Mouse (Mus musculus) midbrain, embryonic 16.5 days (tissue): Measurements from ENCODE around the gene Ctso. TPM values are rescaled to one million over a fixed set of nuclear protein-coding genes. Genes with fewer than 3 reads are reported as not detected.

ENCODE experiments used
- ATAC-seq: fragments of 200-750 bp; cut with Nextera tagmentation; 2 replicates; pipeline ENCODE4 v1.8.0; 2017; ENCODE audit warnings: moderate TSS enrichment
- H3K27ac ChIP-seq: fragments of 300-500 bp; sonication (generic); 2 replicates; pipeline ENCODE4 v1.5.1; 2014; ENCODE audit warnings: mild to moderate bottlenecking, low read length, mixed read lengths
- H3K27me3 ChIP-seq: fragments of 300-500 bp; sonication (generic); 2 replicates; pipeline ENCODE4 v1.6.1; 2014; ENCODE audit warnings: low read depth, low read length, mixed read lengths; ENCODE audit not compliant: control insufficient read depth, insufficient read depth
- H3K36me3 ChIP-seq: fragments of 300-500 bp; sonication (generic); 2 replicates; pipeline ENCODE4 v1.6.1; 2014; ENCODE audit warnings: mild to moderate bottlenecking, low read length, moderate library complexity, mixed read lengths; ENCODE audit not compliant: control insufficient read depth, insufficient read depth
- H3K4me1 ChIP-seq: fragments of 300-500 bp; sonication (generic); 2 replicates; pipeline ENCODE4 v1.6.1; 2014; ENCODE audit warnings: mild to moderate bottlenecking, low read length, mixed read lengths; ENCODE audit not compliant: control insufficient read depth, insufficient read depth
- H3K4me2 ChIP-seq: fragments of 300-500 bp; sonication (generic); 2 replicates; pipeline ENCODE4 v1.6.1; 2014; ENCODE audit warnings: mild to moderate bottlenecking, low read length, mixed read lengths
- H3K4me3 ChIP-seq: fragments of 300-500 bp; sonication (generic); 2 replicates; pipeline ENCODE4 v1.5.1; 2014; ENCODE audit warnings: low read depth, mild to moderate bottlenecking, low read length, moderate library complexity, mixed read lengths
- H3K9ac ChIP-seq: fragments of 300-500 bp; sonication (generic); 2 replicates; pipeline ENCODE4 v1.6.1; 2014; ENCODE audit warnings: low read depth, low read length, mixed read lengths
- H3K9me3 ChIP-seq: fragments of 300-500 bp; sonication (generic); replicated peaks from 2 replicates; pipeline ENCODE4 v1.6.1; 2014; ENCODE audit warnings: mild to moderate bottlenecking, low read length, mixed read lengths; ENCODE audit not compliant: control insufficient read depth, poor library complexity, severe bottlenecking
- WGBS: fragments of 180-500 bp; shearing (Covaris S2); extraction: QIAGEN DNeasy Blood & Tissue Kit; methylation state at CpG from one replicate; pipeline ENCODE4 v1.1.7; 2014; 5-methylcytosine and 5-hydroxymethylcytosine counted together
- polyA plus RNA-seq: library from polyadenylated mRNA; unstranded; fragments of >200 nt; fragmentation: Nextera tagmentation; extraction: Ambion mirVana; gene quantifications from 2 replicates; pipeline ENCODE4 v1.2.1, GENCODE M21; 2015

Ctso gene
- polyA plus RNA-seq, 1 experiment from 2014 or later: 7.6 TPM

- Histone ChIP-seq H3K27ac (no peak within 1 kb of the TSS), H3K27me3 (no peaks in the 10 kb centered on the region), H3K9me3 (no peaks in the 10 kb centered on the region), H3K4me3 (no peak within 1 kb of the TSS), H3K9ac (no peak within 1 kb of the TSS), H3K4me1 (no peaks in the 10 kb centered on the region), H3K36me3 (no peaks in the 10 kb centered on the region), H3K4me2 (no peak within 1 kb of the TSS)
- no peak for ATAC-seq
Observed at GRCm38 (mm10) chr3:81976102-81976501, 43.7 kb downstream of the Ctso start, which contains the start of gene Tdo2. Gene Tdo2, minus strand, starts transcription at chr3:81976202.

GRCm38 (mm10) chr3:81981576-81981975 is 49.2 kb downstream of the Ctso start:
- Histone ChIP-seq H3K4me1 (no peaks in the 10 kb centered on the region), H3K27ac (no peak overlapping the region), H3K9ac (no peak overlapping the region), H3K4me2 (no peak overlapping the region), H3K36me3 (no peaks in the 10 kb centered on the region), H3K4me3 (no peak overlapping the region), H3K9me3 (no peaks in the 10 kb centered on the region), H3K27me3 (no peaks in the 10 kb centered on the region)
- ATAC-seq: no peak
- 93% methylated on average over 5 of the region's 5 CpGs for WGBS

- H3K27ac ChIP-seq: no peak within 1 kb of the TSS
- WGBS: 93% methylated on average over 5 of the region's 5 CpGs
- H3K4me3 ChIP-seq: no peak within 1 kb of the TSS
- H3K36me3 ChIP-seq: no peaks in the 10 kb centered on the region
- H3K9ac ChIP-seq: no peak within 1 kb of the TSS
- H3K27me3 ChIP-seq: no peaks in the 10 kb centered on the region
- no peak within 1 kb of the TSS for H3K4me2 ChIP-seq
- no peaks in the 10 kb centered on the region for H3K4me1 ChIP-seq
- no peak for ATAC-seq
- no peaks in the 10 kb centered on the region for H3K9me3 ChIP-seq
Observed at GRCm38 (mm10) chr3:81981990-81982389, 49.6 kb downstream of the Ctso start, which contains the start of gene Asic5. Gene Asic5, plus strand, starts transcription at chr3:81982290.

GRCm38 (mm10) chr3:81983120-81983895 is 50.9 kb downstream of the Ctso start:
- Histone ChIP-seq H3K27ac (no peak overlapping the region), H3K27me3 (no peaks in the 10 kb centered on the region), H3K4me1 (no peaks in the 10 kb centered on the region), H3K9ac (no peak overlapping the region), H3K36me3 (no peaks in the 10 kb centered on the region), H3K9me3 (no peaks in the 10 kb centered on the region), H3K4me2 (no peak overlapping the region), H3K4me3 (no peak overlapping the region)
- 81% methylated on average over 8 of the region's 8 CpGs for whole genome bisulfite sequencing
- no peak for ATAC-seq

- Histone ChIP-seq H3K36me3 (no peaks in the 10 kb centered on the region), H3K9ac (no peak overlapping the region), H3K27me3 (no peaks in the 10 kb centered on the region), H3K4me3 (no peak overlapping the region), H3K4me2 (no peak overlapping the region), H3K9me3 (no peaks in the 10 kb centered on the region), H3K27ac (no peak overlapping the region), H3K4me1 (no peaks in the 10 kb centered on the region)
- 72% methylated on average over 1 of the region's 1 CpGs for WGBS
- no peak for ATAC-seq
Observed at GRCm38 (mm10) chr3:81985100-81985499, 52.7 kb downstream of the Ctso start.

GRCm38 (mm10) chr3:81986103-81986502 is 53.7 kb downstream of the Ctso start:
- H3K27me3 ChIP-seq: no peaks in the 10 kb centered on the region
- no peak overlapping the region for H3K27ac ChIP-seq
- H3K36me3 ChIP-seq: no peaks in the 10 kb centered on the region
- no peaks in the 10 kb centered on the region for H3K9me3 ChIP-seq
- no peak overlapping the region for H3K4me2 ChIP-seq
- no peaks in the 10 kb centered on the region for H3K4me1 ChIP-seq
- WGBS: 99% methylated on average over 2 of the region's 2 CpGs
- H3K4me3 ChIP-seq: no peak overlapping the region
- no peak for ATAC-seq
- no peak overlapping the region for H3K9ac ChIP-seq

- H3K36me3 ChIP-seq: no peaks in the 10 kb centered on the region
- WGBS: 95% methylated on average over 3 of the region's 3 CpGs
Observed at GRCm38 (mm10) chr3:81987628-81988027, 55.2 kb downstream of the Ctso start.

GRCm38 (mm10) chr3:81989692-81990141 is 57.3 kb downstream of the Ctso start:
- Histone ChIP-seq H3K9me3 (no peaks in the 10 kb centered on the region), H3K4me3 (no peak overlapping the region), H3K4me1 (no peaks in the 10 kb centered on the region), H3K27ac (no peak overlapping the region), H3K9ac (no peak overlapping the region), H3K36me3 (no peaks in the 10 kb centered on the region), H3K4me2 (no peak overlapping the region), H3K27me3 (no peaks in the 10 kb centered on the region)
- no peak for ATAC-seq
- 31% methylated on average over 2 of the region's 2 CpGs for WGBS

More at GRCm38 (mm10) chr3:81987628-81988027, 55.2 kb downstream of the Ctso start:
- H3K4me1 ChIP-seq: no peaks in the 10 kb centered on the region
- H3K9me3 ChIP-seq: no peaks in the 10 kb centered on the region
- H3K4me3 ChIP-seq: no peak overlapping the region
- no peak overlapping the region for H3K9ac ChIP-seq
- ATAC-seq: no peak
- H3K27me3 ChIP-seq: no peaks in the 10 kb centered on the region
- no peak overlapping the region for H3K4me2 ChIP-seq
- no peak overlapping the region for H3K27ac ChIP-seq

- no peaks in the 10 kb centered on the region for H3K27me3 ChIP-seq
- no peaks in the 10 kb centered on the region for H3K9me3 ChIP-seq
- no peak overlapping the region for H3K9ac ChIP-seq
- ATAC-seq: no peak
- H3K27ac ChIP-seq: no peak overlapping the region
- H3K4me3 ChIP-seq: no peak overlapping the region
- H3K4me2 ChIP-seq: no peak overlapping the region
- H3K4me1 ChIP-seq: no peaks in the 10 kb centered on the region
- H3K36me3 ChIP-seq: no peaks in the 10 kb centered on the region
- WGBS: 76% methylated on average over 3 of the region's 3 CpGs
Observed at GRCm38 (mm10) chr3:81990531-81990930, 58.1 kb downstream of the Ctso start.
